Mouse (Mus musculus): Measurements from ENCODE around the gene Zp3.

The Zp3 gene

GRCm38 (mm10) chr5:136014877-136015276, 35.0 kb downstream of the Zp3 start:
- DNase-seq, result no peak

GRCm38 (mm10) chr5:136015586-136015985, 35.7 kb downstream of the Zp3 start:
- DNase-seq, result no peak

DNA sequence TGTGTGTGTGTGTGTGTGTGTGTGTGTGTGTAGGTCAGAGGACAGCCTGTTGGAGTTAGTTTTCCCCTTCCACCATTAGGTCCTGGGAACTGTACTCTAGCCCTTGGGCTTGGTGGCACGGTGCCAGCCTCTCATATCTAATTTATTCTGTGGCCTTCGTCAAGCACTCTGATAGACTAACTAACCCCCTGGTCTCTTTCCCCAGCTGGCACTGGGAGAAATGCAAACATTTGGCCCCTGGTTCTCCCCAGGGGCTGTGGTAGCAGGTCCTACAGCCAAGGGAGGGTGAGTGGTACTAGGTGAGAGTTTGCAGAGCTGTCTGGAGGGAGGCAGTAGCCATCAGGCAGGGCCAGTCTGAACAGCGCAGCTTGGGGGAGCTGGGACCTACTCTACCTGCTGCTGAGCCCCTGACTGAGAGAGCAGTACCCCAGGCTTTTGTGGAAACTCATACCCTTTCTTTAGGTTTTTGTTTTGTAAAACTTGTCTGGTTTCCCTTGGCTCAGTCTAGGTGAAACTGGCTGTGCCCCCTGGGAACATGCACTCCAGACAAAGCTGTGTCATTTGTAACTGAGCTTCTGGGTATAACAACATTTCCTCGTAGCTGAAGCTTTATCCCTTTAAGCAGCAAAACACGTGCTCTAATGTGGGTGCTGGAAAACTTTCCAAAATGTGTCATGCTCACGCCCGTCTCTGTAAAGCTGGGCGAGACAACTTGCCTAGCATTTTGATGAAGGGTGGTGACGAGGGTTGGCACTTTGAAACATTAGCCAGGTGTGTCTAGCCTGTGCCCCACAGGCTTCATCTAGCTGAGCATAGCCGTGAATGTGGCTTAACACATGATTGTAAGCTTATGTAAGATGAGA, 36.3 kb downstream of the Zp3 start:
- DNase-seq, result no peak

GRCm38 (mm10) chr5:136017262-136017661, 37.4 kb downstream of the Zp3 start:
- no peak for DNase-seq

- DNase-seq, result no peak
These were observed 38.8 kb downstream of the Zp3 start for GRCm38 (mm10) chr5:136018726-136019125.

DNA sequence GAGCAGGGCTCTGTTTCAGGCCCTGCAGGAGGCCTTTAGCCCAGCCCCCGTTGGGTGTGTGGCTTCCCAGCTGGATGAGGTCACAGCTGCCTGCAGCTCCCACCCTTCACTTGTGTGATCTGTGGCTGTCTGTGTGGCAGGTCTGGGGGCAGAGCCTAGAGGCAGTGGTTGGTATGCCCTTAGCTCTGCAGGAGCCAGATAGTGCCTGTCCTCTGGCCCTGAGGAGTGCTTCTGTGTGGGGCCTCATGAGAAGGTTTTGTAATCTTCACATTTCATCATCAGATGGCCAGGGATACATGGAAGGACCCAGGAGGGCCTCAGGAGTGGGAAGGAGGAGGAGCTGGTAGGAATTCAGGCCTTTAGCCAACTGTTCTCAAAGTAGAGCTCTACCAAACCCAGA, 40.0 kb downstream of the Zp3 start:
- no peak for DNase-seq

GRCm38 (mm10) chr5:136025712-136026111, 45.8 kb downstream of the Zp3 start:
- DNase-seq, result peak; percentile 57

- no peak for DNase-seq
These were observed 47.0 kb downstream of the Zp3 start for GRCm38 (mm10) chr5:136026859-136027258.

DNA sequence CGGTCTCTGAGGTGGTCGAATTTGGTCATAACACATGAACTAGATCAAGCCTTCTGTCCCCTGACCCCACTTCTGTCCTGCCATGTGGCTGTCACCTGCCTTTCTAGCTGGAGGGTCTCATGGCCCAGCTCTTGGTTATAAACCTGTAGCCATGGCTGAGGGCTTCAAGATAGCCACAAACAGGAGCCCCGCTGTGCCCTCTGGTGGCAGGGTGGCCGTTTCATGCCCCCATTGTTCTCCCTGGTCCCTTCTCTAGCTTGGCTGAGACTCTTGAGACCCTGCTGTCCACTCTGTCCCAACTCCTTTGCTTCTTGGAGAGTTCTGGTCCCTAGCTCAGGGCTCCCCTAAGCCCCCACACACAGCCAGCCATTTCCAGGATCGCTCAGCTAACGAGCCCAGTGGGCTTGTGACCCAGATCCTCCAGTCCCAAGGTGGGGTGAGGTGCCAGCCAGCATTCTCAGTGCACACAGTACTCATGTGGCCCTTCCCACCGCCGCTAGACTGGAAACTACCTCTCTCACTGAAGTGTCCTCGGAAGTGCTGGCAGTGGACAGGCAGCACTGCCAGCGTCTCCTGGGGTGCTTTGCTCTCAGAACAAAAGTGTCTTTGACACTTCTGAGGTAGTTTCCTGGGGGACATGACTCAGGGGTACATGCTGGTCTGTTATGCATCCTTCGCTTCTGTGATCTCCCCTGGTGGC, 47.9 kb downstream of the Zp3 start:
- DNase-seq, result no peak

- DNase-seq, result no peak
These were observed 55.0 kb downstream of the Zp3 start for GRCm38 (mm10) chr5:136034868-136035267.

GRCm38 (mm10) chr5:136035285-136035684, 55.4 kb downstream of the Zp3 start:
- no peak for DNase-seq

GRCm38 (mm10) chr5:136036667-136037066, 56.8 kb downstream of the Zp3 start:
- no peak for DNase-seq
